Mouse (Mus musculus) frontal cortex, postnatal 14 days (tissue): ENCODE results near the gene Gm21970.

Source experiments
- DNase-seq, 2 experiments: peaks; one replicate each; pipeline ENCODE4 v3.0.0; 2022; ENCODE audit warnings: low spot score in 2 of 2

The Gm21970 gene

GRCm38 (mm10) chr16:91372577-91373472 is 18.7 kb upstream of the Gm21970 start, which contains the start of gene Ifnar2:
Ifnar2 (plus strand) TSS chr16:91372783.
- DNase-seq: peak; percentile 61 to 63

- no peak for DNase-seq
Observed at GRCm38 (mm10) chr16:91373473-91374252, 17.9 kb upstream of the Gm21970 start.

GRCm38 (mm10) chr16:91374253-91374634 is 17.3 kb upstream of the Gm21970 start:
- no peak for DNase-seq

- no peak for DNase-seq
Observed at GRCm38 (mm10) chr16:91376701-91377100, 14.8 kb upstream of the Gm21970 start.

- DNase-seq: no peak
Observed at GRCm38 (mm10) chr16:91378431-91378986, 13.0 kb upstream of the Gm21970 start.

- no peak for DNase-seq
Observed at GRCm38 (mm10) chr16:91378991-91379390, 12.5 kb upstream of the Gm21970 start.

- no peak for DNase-seq
Observed at GRCm38 (mm10) chr16:91379412-91379811, 12.1 kb upstream of the Gm21970 start.

GRCm38 (mm10) chr16:91380151-91380550 is 11.4 kb upstream of the Gm21970 start:
- DNase-seq: no peak

- no peak for DNase-seq
Observed at GRCm38 (mm10) chr16:91381606-91382005, 9.9 kb upstream of the Gm21970 start.

- no peak for DNase-seq
Observed at GRCm38 (mm10) chr16:91382261-91382790, 9.2 kb upstream of the Gm21970 start.

GRCm38 (mm10) chr16:91384221-91384620 is 7.3 kb upstream of the Gm21970 start:
- DNase-seq: no peak

GRCm38 (mm10) chr16:91385621-91386020 is 5.9 kb upstream of the Gm21970 start:
- DNase-seq: no peak

GRCm38 (mm10) chr16:91386419-91387120 is 5.0 kb upstream of the Gm21970 start:
- DNase-seq: no peak

- no peak for DNase-seq
Observed at GRCm38 (mm10) chr16:91387121-91387486, 4.4 kb upstream of the Gm21970 start.

- no peak for DNase-seq
Observed at GRCm38 (mm10) chr16:91390100-91390499, 1.4 kb upstream of the Gm21970 start.

GRCm38 (mm10) chr16:91394826-91395410 is 3.4 kb downstream of the Gm21970 start:
- no peak for DNase-seq

- DNase-seq: no peak
Observed at GRCm38 (mm10) chr16:91395633-91396392, 4.3 kb downstream of the Gm21970 start.

- DNase-seq: no peak
Observed at GRCm38 (mm10) chr16:91396844-91397537, 5.5 kb downstream of the Gm21970 start.

- DNase-seq: no peak
Observed at GRCm38 (mm10) chr16:91398030-91398429, 6.5 kb downstream of the Gm21970 start.

GRCm38 (mm10) chr16:91398944-91399343 is 7.4 kb downstream of the Gm21970 start:
- DNase-seq: no peak
